Mouse (Mus musculus): ENCODE results near the gene Fam71e1.

The Fam71e1 gene

DNA sequence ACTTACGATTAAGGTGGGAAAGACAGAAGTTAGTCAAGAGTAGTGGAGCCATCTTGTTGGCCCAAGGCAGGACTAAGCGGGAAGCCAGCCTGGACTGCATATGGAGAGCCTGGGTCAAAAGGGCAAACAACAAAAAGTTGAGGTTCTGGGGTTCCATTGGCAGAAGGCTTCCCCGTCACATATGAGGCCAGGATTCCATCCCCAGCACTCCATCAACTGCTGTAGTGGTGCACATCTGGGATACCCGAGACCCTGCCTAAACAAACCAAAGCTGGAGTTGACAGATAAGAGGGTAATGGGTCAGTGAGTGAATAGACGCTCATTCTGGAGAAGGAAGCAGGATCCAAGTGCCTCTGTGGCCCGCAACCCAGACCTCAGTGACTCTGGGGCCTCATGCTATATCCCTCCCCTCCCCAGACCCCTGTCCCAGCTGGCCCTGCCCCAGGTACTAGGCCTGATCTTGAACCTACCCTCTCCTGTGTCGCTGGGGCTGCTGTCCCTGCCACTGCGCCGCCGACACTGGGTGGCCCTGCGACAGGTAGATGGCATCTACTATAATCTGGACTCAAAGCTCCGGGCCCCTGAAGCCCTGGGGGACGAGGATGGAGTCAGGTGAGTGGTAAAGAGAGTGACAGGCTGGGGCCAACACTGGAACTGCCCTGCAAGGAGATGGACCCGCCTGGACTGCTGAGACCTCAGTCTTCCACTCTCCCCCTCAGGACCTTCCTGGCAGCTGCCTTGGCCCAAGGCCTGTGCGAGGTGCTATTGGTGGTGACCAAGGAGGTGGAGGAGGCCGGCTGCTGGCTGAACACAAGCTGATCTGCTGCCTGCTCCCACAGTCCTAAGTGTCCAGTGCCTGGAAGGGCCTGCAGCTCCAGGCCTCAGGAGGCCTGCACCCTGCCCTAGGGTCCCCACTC lies 25.4 kb upstream of the Fam71e1 start:
- peak in 1 of 2 experiments; percentile 6 for DNase-seq (ENCODE audit: low spot score in 2 of 2)

DNA sequence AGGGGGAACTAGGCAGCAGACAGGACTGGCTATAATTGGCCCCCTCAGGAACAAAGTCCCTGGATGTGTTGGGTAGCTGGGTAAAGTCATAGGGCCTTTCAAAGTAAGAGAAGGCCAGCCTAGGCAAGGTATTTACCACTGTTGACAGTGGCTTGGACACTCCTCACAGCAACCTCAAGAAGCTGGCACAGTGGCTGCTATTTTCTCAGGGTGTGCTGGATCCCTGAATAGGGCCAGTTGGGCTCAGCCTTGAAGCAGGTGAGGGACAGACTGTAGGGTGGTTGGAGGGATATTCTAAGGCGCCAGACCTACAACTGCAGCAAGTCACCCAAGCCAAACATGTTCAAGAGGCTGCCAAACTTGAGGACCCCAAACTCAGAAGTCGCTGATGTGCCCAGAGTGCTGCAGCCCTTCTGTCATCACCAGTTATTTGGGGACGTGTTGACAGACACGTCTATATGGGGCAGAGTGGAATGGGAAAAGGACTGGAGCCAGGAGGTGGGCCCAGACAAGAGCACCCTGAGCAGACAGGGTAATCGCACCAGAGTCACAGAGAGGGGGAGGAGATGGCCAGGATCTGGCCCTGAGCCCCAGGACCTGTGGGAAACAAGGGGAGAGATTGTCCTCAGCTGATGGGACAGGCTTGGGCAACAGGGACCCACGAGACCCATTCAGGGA lies 24.4 kb upstream of the Fam71e1 start:
- peak in 1 of 2 experiments; percentile 4 for DNase-seq (ENCODE audit: low spot score in 2 of 2)

DNA sequence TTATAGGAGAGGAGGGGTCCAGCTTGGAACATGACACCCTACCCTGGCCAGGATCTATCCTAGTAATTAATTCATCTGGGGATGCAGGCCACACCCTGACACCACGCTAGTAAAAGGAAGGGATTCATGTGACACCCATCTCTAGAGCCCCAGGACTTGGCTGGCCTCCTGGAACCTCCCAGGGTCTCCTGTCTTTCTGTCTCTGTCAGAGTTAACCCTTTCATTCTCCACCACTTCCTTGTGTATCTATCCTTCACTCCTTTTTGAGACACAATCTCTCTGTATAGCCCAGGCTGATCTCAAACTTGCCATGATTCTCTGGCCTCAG lies 23.9 kb upstream of the Fam71e1 start:
- DNase-seq (ENCODE audit: low spot score in 2 of 2), result no peak

DNA sequence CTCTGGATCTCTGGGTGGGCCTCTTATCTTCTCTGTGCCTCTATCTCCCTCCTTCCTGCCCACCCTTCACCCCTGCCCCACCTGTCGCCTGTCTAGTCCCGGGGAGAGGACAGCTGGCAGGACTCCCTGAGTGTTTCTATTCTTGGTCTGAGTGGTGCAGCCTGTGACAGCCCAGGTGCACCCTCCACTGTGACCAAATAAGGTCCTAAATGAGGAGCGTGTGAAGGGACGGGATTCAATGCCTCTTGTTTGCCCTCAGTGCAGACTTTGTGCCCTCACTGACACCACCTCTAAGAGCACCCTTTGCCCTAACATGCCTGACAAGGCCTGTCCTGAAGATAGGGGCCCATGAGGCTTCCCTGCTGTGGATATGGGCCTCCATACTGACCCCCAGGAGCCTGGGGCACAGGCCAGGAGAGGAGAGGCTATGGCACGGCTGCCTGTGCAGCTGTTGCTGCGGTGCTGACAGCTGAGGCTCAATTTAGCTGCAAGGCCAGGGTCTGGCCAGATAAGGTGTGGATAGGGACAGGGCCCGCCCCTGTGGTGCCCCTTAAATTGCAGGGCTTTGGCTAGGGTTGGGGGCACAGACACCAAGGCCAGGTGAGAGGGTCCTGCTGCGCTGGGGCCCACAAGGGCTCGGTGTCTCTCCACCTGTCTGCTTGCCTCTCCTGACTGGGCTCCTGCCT lies 23.3 kb upstream of the Fam71e1 start:
- peak in 1 of 2 experiments; percentile 5 for DNase-seq (ENCODE audit: low spot score in 2 of 2)

DNA sequence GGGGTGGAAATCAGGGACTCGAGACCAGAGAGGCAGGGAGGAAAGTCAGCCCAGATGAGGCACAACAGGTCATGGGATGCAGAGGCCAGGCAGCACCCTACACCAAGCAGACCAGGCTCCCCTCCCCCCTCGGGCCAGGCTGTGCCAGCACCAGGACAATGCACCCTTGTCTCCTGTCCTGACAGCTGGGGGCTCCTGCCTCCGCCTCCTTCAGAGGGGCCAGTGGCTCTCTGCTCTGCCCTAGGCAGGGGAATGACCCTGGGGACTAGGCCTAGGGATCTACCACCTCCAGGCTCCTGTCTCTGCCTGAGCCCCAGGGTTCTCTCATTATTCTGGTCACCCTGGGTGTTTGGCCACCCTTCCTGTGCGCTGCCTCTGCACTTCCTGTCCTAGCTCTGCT lies 22.0 kb upstream of the Fam71e1 start:
- peak in 1 of 2 experiments; percentile 5 for DNase-seq (ENCODE audit: low spot score in 2 of 2)

DNA sequence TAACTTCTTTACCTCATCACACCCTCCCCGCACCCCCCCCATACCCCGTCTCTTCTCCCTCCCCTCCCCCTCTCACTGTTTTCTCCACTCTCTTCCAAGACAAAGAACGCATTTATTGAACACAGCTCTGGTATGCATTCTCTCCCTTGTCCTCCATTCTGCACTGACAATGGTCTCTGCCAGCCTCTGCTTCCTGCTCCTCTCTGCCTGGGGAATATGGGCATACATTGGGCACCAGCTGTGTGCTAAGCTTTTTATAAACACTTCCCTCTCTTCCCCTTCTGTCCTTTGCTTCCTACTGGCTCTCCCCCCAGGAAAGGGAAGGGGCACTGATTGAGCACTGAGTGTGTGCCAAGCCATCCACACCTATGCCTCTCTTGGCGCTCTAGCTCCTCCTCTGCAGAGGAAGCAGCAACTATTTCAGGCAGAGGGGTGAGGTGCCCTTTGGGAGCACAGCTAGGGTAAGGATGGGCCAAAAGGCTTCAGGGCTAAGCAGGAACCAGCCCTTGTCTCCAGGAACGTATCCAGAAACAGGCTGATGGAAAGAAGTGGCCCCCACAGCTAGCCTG lies 21.3 kb upstream of the Fam71e1 start:
- no peak for DNase-seq (ENCODE audit: low spot score in 2 of 2)

DNA sequence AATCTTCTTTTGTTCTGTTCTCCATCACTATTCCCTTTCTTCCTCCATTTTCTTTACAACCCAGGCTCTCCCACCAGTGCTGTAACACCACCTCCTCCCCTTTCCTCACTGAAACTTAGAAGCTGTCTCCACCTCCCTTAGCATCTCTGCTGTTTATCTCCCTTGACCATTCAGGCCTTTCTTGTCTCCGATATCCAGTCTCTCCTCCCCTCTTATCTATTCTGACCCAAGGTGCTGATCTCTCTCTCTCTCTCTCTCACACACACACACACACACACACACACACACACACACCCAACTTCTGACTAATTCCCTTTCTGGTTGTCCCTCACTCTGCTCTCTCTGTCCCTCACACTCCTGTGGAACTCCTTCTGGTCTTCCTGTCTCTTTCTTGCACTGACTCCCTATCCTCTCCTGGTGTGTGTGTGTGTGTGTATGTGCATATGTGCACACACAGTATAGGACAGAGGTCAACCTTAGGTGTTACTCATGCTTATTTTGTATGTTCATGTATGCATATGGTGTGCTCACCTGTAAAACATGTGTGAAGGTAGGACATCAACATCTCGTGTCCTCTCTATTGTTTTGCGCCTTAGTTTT lies 13.4 kb upstream of the Fam71e1 start:
- no peak for DNase-seq (ENCODE audit: low spot score in 2 of 2)

DNA sequence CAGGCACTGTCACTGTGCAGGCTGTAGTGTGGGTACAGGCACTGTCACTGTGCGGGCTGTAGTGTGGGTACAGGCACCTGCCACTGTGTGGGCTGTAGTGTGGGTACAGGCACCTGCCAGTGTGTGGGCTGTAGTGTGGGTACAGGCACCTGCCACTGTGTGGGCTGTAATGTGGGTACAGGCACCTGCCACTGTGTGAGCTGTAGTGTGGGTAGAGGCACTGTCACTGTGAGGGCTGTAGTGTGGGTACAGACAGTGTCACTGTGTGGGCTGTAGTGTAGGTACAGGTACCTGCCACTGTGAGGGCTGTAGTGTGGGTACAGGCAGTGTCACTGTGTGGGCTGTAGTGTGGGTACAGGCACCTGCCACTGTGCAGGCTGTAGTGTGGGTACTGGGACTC lies 12.3 kb upstream of the Fam71e1 start:
- no peak for DNase-seq (ENCODE audit: low spot score in 2 of 2)

DNA sequence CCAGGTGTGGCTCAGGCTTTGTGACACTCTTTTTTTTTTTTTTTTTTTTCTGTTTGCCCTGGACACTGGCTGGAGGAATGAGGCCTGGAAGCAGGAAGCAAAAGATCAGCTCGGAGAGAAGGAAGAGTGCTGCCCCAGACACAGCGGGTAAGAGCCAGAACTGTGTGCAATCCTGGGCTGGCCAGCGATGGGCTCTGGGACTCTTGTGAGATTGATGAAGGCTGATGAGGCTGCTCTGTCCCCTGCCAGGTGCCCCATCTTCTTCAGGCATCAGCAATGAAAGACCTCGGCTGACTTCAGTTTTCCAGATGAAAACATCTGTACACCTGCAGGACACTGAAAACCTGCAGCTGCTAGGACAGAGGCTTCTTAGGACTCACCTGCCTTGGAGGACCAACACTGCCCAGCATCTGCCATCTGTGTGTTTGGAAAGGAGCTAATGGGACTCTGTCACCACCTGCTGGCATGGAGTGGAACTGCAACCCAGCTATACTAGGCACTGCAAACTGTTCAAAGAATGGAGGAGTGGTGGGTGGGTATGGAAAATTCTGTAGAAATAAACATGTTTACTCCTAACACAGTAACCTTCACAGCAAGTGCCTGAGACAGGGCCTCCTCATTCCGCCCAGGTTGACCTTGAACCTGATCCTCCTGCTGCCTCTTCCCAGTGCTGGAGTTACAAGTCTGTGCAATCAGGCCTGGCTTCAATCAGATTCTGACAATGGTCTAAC lies 11.4 kb upstream of the Fam71e1 start:
- DNase-seq (ENCODE audit: low spot score in 2 of 2), result peak; percentile 63 to 76

DNA sequence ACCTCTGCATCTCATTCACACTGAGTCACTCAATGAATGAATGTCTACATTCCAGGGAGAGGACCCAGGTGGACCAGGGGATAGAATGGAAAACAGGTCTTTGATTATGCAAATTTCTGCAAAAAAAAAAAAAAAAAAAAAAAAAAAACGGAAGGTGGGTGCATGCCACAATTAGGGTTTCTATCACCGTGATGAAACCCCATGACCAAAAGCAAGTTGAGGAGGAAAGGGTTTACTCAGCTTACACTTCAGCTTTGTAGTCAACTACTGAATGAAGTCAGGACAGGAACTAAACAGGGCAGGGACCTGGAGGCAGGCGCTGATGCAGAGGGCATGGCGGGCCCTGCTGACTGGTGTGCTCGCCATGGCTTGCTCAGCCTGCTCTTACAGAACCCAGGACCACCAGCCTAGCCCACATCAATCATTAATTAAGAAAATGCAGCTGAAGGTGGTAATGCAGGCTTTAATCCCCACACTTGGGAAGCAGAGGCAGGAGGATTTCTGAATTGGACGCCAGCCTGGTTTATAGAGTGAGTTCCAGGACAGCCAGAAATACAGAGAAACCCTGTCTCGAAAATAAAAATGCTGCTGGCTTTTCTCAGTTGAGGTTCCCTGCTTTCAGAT lies 10.7 kb upstream of the Fam71e1 start:
- no peak for DNase-seq (ENCODE audit: low spot score in 2 of 2)

DNA sequence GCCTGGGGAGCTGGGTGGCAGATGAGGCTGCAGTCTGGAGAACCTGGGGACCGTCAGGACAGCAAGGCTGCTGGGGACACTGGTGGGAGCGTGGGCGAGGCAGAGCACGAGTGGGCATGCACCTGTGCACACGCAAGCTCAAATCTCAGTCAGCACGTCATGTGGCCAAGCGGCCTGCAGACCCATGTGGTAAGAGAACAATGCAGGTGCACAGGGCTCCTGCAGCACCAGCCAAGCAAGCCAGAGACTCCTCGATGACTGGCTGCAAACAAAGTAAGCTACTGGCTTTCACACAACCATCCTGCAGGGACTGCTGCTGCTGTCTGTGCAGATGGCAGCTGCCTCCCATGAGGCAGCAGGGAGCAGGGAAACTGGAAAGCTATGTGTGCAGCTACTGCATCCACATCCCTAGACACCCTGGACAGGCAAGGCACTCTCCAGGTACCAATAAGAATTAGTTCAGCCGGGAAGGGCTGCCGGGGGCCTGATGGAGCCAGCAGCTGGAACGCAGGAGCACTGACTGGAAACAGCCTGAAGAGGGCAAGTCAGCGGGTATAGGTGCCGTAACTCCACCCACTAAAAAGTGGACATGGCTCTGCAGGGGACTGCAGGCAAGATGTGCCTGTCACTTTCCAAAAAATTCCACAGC lies 9.3 kb upstream of the Fam71e1 start:
- DNase-seq (ENCODE audit: low spot score in 2 of 2), result no peak

DNA sequence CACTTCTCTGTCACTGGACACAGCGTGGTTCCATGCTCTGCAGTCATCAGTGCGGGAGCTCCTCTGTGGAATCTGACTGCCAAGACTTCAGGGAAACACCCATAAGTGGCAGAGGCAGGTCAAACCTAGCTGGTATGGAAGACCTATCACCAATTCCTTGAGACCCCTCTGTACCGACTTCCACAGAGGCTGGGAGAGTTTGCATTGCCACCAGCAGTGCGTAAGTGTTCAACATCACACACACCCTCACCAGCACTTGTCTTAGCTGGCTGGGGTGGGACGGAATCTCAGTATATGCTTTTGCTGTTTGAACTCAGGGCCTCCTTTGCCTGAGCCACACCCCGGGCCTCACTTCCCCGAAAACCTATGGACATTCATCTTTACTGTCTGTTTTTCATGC lies 8.4 kb upstream of the Fam71e1 start:
- DNase-seq (ENCODE audit: low spot score in 2 of 2), result no peak

DNA sequence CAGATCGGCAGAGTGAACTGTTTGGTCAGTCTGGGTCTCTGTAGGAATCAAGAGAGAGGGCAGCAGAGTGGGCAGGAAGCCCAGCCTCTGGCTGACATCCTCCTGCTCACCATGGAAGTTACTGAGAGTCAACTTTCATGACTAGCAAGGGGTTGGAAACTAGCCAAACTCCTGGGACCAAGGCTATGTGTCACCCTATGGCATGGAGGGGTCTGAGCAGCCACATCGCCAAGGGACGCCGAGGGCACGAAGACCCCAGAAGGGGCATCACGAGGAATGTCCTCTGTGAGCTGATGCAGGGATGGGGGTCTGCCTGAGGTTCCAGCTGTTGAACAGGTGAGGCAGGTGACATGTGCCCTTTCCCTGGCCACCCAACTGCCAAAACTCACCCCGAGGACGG lies 7.8 kb upstream of the Fam71e1 start:
- no peak for DNase-seq (ENCODE audit: low spot score in 2 of 2)

DNA sequence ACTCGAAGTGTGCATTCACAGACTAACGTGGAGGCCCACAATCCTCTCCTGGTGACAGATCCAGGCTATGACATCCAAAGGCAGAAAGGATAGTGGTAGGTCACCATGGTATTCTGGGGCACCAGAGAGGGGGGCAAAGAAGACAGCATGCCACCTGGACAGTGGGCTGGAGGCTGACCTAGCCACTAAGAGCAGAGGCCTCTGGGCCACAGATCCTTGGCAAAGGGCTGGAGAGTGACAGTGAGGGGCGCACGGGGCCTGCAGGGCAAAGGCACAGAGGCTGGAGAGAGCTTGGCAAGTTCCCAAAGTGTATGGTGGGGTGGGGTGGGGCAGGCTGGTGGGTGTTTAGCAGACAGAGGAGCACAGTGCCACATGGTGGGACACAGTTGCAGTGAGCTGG lies 6.1 kb upstream of the Fam71e1 start:
- DNase-seq (ENCODE audit: low spot score in 2 of 2), result no peak

DNA sequence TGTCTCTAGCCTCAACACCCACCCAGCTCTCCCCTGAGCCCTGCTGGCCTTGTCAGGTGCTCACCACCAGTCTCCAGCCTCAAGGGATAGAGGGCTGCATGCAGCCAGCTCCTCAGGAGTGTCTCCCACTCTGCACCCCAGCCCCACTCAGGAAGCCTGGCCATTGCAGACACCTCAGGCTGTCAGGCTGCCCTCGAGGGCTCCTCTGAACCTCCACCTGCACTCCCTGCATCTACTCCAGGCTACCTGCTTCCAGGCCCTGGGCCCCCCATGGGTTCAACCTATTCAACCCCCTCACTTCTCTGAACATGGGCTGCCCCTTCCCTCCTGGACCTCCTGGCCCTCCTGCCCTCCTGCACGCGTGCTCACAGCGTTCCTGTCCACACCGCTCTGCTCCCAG lies 5.0 kb upstream of the Fam71e1 start:
- DNase-seq (ENCODE audit: low spot score in 2 of 2), result no peak

DNA sequence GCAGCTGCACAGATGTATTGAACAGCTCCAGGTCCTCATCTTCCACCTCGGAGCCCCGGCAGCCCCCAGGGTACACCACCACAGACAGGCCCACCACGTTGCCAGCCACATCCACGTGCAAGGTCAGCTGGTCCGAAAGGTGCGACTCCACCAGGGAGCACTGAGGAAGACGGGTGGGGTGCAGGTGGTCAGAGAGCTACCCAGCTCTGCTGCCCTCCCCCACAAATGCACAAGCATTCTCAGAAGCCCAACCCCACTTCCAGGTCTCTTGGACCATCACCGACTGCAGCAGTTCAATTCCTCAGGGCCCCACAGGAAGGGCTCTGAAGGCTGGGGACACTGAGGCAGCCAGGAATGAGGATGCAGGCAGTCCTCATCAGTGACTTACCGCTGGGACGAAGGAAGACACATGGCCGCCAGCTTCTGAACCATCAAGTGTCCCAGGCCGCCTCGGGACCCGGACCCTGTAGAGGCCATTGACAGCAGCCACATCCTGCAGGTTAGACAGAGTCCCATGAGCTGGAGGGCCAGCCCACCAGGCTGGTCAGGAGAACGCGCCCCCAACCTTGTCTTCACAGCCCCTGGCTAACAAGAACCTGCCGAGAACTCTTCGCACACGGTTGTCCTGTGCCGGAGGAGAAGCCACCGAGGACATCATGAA lies 4.1 kb upstream of the Fam71e1 start:
- DNase-seq (ENCODE audit: low spot score in 2 of 2), result no peak

DNA sequence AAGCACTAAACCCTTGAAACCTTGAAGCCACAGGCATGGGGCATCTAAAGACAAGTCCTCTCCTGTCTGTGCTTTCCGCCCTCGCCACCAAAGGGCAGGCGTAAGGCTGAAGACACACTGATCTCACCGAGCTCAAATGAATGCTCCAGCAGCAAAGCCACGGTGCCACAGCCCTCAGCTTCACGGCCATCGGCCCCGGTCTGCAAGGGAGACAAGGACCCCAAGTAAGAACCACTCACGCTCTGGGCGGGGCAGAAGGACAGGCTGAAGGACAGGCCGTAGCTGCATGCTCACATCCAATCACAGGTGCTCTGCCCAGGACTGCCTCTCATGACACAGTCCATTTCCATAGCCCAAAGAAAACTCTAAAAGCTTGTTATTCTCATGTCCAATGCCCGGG lies 1.7 kb upstream of the Fam71e1 start:
- no peak for DNase-seq (ENCODE audit: low spot score in 2 of 2)

DNA sequence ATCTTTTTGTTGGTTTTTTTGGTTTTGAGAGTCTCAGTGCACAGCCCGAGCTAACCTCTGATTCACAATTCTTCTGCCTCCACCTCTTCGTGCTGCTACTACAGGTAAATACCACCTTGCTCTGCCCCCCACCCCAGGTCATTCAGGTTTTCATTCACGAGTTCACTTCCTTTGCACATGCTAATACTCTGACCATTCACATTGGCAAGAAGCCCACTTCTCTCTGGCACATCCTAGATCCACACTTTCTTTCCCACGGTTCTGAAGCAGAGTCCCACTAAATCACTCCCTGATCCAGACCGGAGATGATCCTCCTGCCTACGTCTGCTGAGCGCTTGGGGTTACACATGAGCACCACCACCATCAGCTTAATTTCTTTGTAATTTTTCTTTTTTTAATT lies 1.3 kb upstream of the Fam71e1 start:
- DNase-seq (ENCODE audit: low spot score in 2 of 2), result no peak

DNA sequence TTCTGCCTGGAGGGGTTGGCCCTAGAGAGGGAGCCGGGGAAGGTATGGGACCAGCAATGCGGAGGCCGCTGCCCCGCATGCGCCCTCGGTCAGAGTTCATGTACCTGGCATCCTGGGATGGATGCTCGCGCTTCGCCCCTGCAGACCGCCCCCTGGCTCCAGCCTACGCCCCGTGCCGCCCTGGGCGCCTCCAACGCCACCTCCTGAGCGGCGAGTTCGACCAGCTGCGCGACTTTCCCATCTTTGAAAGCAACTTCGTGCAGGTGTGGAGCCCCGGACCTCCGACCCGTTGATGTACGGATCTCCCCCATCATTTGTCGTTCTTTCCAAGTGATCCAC lies 359 bp downstream of the Fam71e1 start:
- DNase-seq (ENCODE audit: low spot score in 2 of 2), result no peak

All from spleen, postnatal 14 days (tissue).